In genomic region chr9:102033231-102033630, GRCm38 (mm10) we compare ENCODE assay signal across 18 mouse cellular contexts.
"Had no signal": no experiment of that assay in that cellular context is flagged by ENCODE, and none has a peak within 500 bp of the region (broad histone marks: within the 10 kb centered on the region; RNA-seq: fewer than 3 reads in every experiment).

No protein-coding gene starts in this region.

- H3K4me1 ChIP-seq: kidney, embryonic 15.5 days; liver, embryonic 13.5 days; neural tube, embryonic 12.5 days had no signal

- H3K27ac ChIP-seq: kidney, embryonic 15.5 days; left cerebral cortex, adult 2 months; liver, embryonic 13.5 days; neural tube, embryonic 12.5 days; neural tube, embryonic 15.5 days; stomach, postnatal 0 days had no signal

- H3K36me3 ChIP-seq: kidney, embryonic 15.5 days; liver, embryonic 13.5 days; neural tube, embryonic 12.5 days; neural tube, embryonic 15.5 days had no signal

- H3K9me3 ChIP-seq: kidney, embryonic 15.5 days; liver, embryonic 13.5 days; neural tube, embryonic 12.5 days; neural tube, embryonic 15.5 days had no signal

- H3K4me3 ChIP-seq: kidney, embryonic 15.5 days; left cerebral cortex, adult 2 months; liver, embryonic 13.5 days; neural tube, embryonic 12.5 days; neural tube, embryonic 15.5 days had no signal

- H3K27me3 ChIP-seq: kidney, embryonic 15.5 days; liver, embryonic 13.5 days; neural tube, embryonic 12.5 days; neural tube, embryonic 15.5 days had no signal

- H3K4me2 ChIP-seq: kidney, embryonic 15.5 days; liver, embryonic 13.5 days; neural tube, embryonic 12.5 days; neural tube, embryonic 15.5 days had no signal

- DNase-seq: kidney, postnatal 10 days; kidney, postnatal 36 days; layer of hippocampus, postnatal 36 days; liver, embryonic 13.5 days; lung, adult 2 months; lung, postnatal 14 days; lung, postnatal 4 days; right cerebral cortex, adult 18-20 months; right cerebral cortex, postnatal 14 days; right cerebral cortex, postnatal 4 days; thymus, adult 2 months; thymus, postnatal 14 days; thymus, postnatal 4 days had no signal

- H3K9ac ChIP-seq: kidney, embryonic 15.5 days; liver, embryonic 13.5 days; neural tube, embryonic 12.5 days; neural tube, embryonic 15.5 days had no signal
